Mouse (Mus musculus) gastrocnemius, postnatal 4 days (tissue): Measurements from ENCODE around the gene Zcchc14. TPM values are rescaled to one million over a fixed set of nuclear protein-coding genes. Genes with fewer than 3 reads are reported as not detected.
"Not testable (repeated sequence)": the region's sequence is repeated elsewhere in the genome, so short reads cannot be mapped to it uniquely, and the experiment has no call there.

Experiments
- DNase-seq, 2 experiments: peaks; one replicate each; pipeline ENCODE4 v3.0.0; 2021 to 2022; ENCODE audit warnings: low spot score in 2 of 2, mixed read lengths in 2 of 2
- total RNA-seq, 2 experiments: library from RNA; stranded (reverse); gene quantifications; 2 replicates each; pipeline ENCODE4 v1.2.3; 2021

Zcchc14 gene
- total RNA-seq, 2 experiments from 2014 or later, result 43.9 to 44.6 TPM

DNA sequence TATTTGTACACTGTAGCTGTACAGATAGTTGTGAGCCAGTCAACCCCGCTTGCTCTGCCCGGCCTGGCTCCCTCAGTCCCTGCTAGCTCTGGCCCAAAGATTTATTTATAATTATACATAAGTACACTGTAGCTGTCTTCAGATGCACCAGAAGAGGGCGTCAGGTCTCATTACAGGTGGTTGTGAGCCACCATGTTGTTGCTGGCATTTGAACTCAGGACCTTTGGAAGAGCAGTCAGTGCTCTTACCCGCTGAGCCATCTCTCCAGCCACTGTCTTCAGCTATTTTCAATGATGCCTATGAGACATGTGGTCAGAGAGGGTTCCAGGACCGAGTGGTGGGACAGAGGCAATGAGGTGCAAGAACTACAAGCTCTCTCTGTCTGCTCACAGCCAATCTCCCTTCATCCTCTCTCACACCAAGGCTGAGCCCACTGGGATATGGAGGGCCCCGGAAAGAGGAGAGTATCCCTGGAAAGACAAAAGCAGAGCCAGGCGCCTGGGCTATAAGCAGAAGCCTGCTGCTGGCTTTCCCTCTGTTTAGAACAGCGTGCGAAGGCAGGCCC, 15.3 kb upstream of the Zcchc14 start:
- not testable (repeated sequence) for DNase-seq

DNA sequence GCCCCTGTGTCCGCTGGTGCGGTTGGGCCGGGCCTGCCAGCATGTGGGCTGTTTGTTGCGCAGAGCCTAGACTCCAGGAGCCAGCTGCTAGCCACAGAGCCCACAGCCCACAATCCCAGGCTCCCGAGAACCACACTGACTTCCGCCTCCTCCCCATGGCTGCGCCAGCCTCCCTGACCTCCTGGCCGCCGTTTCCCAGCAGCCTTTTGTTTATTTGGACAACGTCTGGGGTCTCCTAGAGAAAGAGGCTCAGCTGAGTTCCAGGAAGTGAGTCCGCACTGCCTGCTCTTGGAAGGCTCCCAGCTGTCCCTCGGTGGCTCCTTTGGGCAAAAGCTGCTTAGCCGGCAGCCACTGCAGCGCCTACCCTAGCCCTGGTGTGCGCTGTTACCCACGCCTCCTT, 12.6 kb upstream of the Zcchc14 start:
- peak in 1 of 2 experiments; percentile 50 for DNase-seq

DNA sequence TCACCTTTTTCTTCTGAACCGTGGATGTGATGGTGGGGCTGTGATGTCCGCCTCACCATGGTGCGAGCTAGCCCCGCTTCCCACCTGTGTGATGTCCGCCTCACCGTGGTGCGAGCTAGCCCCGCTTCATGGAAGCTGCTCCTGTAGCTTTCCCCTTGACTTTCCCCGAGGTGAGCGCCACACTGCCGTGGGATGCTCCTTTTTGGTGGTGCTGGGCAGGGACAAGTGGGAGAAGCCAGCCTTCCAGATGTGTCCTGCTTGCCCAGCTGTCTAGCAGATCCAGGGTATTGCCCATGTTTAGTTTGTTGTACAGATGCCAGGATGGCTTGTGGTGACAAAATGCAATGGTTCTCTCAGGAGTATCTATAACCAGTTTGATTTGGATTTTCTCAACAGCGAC, 10.4 kb upstream of the Zcchc14 start:
- DNase-seq, result no peak

DNA sequence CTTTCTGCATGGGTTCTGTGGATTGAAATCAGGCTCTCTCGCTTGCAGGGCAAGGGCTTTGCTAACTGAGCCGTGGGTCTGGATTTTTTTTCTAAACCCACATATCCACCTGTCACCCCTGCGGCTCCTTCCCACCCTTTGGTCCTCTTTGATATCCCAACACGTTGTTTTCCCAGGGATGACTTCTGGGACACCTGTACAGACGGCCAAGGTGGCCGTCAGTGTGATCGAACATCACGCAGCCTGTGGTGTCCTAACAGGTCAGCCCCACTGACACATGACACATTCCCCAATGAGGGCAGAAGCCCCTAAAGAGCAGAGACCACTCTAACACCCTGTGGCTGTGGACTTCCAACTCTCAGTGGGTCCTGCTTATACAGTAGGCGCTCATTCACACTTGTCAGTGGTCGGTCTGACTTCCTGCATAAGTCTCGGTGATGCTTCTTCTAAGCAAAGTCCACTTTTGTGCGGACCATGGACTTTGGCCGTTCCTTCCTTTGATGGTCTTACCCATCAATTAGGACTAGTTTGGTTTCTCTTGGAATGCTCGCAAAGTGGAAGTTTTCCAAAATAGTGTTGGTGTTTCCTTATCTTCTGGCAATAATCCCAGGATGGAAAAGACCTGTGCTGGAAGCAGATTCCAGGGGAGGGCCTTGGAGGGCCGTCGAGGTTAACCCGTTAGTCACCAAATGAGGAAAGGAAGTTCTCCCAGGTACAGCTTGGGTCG, 9.1 kb upstream of the Zcchc14 start:
- DNase-seq, result no peak

DNA sequence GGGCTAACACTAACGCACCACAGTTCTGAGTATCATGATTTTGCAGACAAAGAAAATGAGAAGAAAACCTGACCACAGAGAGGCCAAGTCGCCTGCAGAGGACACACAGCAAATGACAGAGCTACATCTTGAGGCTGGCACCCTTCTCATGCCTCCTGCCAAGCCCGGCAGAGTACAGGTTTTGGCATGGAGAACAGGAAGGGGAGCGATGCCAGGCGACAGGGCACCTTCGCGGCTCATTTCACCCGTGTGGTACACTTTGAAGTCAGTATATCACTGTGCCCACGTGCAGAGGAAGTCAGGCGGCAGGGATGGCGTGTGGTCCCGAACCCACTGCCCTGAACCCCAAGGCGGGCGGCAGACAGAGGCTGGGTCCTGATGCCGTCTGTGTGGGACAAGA, 7.9 kb upstream of the Zcchc14 start:
- no peak for DNase-seq

DNA sequence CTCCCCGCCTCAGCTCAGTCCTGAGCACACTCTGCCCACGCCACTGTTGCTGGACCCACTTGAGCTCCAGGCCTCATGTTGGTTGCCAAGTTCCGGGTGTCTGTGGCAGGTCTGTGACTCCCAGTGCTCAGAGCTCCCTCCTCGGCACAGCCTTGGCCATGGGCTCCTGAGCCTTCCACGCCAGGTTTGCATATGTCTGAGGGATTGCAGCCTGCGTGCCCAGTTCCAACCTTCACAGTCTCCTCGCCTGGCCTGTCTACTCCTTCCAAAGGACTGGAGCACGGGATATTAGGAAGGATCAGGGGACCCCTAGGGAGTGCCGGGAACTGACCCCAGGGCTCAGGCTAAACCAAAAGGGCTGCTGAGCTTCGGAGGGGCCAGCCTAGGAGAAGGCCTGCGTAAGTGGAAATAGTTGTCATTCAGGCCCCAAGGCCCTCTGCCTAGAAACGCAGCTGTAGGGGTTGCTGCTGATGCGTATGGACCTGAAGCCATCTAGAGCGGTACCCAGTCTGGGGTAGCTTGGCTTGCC, 2.3 kb upstream of the Zcchc14 start:
- DNase-seq, result no peak

DNA sequence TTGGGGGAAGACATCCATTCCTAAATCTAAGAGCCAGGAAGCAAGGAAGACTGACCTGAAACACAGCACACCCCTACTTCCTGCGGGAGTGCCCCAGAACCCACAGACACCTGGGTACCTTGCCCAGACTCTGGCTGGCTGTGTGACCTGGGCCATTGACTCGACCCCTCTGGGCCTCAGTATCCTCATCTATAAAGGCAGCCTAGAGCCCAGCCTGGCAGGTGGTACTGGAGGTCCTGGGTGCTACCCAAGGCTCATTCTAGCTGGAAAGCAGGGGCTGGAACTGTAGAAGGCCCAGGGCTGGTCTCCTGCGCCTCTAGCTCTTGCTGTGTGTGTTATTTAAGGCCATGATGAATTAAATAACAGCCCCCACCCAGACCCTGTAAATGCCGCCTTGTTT, 1.4 kb upstream of the Zcchc14 start:
- no peak for DNase-seq

DNA sequence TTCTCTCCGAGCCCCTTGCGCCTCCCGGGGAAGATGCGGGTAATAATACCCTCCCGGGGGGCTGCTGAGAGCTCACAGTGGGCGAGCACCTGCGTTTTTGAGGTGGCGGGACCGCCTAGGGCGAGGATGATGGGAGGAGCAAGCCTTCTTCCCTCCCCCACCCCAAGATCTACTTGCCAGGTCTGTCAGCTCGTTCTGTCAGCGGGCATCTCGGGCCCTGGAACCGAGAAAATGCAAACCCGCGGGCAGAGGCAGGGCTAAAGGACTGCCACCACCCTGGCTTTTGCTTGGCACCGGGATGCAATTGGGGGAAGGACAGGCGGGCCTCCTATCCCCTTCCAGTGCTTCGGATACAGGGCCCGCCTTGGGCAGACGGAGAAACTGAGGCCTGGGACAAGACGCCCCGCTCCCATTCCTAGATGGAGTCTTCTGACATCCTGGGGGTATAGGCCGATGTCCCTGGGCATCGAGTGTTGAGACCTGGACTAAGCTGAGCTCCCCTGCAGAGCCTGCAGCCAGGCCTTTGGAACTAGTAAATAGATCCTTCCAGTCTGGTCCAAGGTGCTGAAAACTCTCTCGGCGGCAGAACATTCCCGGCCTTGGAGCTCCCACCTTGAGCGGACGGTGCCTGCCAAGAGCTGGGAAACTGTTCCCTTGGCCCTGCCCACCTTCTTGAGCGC, 779 bp upstream of the Zcchc14 start:
- DNase-seq, result no peak

DNA sequence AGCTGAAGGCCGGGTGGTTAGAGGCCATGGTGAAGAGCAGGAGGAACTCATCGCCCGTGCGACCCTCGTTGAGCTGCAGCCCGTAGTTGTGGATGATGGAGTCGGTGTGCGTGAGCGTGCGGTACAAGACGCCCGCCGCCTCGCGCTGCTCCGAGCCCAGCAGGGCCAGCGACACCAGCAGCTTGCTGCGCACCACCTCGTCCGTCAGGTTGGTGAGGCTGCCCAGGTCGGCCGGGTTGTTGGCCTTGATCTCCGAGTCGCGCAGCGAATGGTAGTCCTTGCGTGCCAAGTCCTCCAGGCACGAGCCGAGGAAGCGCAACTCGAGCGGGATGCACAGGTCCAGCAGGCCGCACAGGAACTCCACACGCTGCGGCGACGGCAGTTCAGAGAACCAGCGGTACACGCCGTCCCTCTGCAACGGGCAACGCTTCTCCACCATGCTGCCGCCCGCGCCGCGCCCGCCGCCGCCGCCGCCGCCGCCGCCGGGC, 783 bp downstream of the Zcchc14 start:
- DNase-seq, result peak in 1 of 2 experiments; percentile 57

DNA sequence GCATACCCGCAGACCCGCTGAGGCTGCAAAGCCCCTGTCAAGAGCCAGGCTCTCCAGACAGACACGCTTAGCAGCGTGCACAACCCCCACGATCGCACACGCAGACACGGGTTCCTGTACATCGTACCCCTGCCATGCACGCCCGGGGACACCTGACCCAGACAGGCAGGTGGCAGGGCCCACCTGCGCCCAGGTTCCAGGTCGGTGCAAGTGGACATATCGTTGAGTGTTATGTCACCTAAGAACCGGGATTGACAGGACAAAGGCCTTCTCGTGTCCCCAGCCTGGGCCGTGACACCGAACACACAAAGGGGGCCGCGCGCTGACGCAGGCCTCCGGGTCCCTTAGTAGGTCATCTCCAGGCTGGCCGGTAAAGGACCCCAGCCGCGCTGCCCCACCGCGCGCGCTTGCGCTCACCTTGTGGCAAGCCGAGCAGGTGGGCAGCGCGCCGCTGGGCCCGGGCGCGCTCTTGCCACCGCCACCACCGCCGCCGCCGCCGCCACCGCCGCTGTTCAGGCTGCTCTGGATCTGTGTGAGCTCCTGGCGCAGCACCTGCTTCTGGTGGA, 1.3 kb downstream of the Zcchc14 start:
- DNase-seq, result no peak

DNA sequence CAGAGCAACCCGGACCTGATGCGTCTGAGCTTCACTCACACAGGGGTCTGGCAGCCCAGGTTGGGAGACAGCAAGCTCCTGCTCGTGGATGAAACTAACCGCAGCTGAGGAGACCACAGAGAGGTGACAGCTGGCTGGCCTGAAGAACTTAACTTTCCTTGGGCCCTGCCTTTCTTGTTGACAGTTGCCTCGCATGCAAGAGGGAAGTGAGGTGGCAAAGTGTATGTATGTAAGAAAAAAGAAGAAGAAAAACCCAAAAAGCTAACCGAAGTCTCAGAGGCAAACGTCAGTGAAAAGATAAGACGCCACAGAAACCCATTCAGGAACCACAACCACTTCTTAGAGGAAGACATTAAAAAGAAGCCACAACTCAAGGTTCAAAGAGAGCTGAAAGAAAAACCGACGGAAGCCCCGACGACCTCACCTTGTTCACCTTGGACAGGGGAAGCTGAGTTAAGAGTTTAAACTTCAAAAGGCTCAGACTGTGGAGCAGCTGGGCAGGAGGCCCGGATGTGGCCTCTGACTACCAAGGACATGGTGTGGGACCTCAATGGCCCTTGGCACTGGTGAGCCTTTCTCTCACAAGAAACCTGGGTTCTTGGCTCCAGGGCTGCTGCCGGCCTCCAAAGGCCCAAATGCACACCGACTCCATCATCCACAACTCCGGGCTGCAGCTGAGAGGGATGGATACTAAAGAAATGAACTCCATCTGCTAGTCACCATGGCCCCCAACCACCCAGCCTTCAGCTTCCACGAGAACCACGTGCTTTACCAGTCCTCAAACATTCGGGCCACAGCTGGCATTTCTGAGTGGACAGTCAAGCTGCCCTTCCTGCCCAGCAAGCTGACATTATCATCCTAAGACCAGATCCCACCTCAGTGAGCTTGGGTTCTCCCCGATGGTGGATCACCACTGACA, 2.1 kb downstream of the Zcchc14 start:
- DNase-seq, result no peak

DNA sequence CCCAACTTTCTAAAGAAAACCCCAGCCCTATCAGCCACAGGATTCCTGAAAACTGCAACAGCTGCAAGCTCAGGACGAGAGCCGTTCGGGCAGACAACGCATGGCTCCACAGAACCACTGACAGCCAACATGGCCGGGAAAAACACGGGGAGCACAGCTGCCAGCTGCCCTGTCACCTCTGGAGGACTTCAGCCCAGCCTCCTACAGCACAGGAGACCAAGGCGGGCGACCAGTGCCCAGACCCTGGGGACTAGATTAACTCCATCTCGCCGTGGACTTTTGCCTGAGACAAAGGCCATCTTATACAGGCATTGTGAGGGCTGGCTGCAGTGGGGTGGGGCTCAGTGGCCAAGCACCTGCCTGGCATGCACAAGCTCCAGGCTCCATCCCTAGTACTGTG, 2.8 kb downstream of the Zcchc14 start:
- no peak for DNase-seq

DNA sequence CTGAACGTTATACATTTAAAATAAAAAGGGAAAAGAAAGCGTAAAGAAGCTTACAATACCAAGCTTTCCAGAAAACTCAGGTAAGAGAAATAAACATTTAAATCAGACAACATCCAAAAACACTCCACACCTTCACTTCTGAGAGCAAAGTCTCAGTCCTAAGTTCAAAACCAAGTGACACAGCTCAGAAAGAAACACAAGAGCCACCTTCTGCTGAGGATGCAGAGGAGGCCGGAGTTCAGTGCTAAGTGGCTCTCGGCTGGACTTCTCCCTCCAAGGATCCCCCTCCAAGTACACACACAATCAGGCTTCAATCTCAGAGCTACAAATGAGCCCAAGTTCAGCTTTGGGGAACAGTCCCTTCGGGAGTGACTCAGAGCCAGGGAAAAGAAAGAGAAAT, 3.3 kb downstream of the Zcchc14 start:
- no peak for DNase-seq

DNA sequence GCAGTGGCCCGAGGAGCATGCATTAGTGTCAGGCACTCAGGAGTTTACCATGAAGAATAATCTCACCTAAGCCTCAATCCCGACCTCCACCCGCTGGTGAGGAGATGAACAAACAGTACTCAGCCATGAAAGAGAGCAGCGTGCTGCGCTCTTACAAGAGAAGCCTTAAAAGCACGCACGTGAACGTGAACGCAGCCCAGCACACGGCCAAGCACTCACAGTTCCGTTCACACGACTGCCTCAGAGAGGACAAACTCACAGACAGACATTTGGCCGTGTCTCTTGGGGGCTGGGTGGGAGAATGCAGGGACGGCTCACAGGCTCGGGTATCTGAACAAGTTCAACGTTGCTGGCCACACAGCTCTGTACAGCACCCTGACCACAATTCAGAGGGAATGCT, 4.2 kb downstream of the Zcchc14 start:
- no peak for DNase-seq

DNA sequence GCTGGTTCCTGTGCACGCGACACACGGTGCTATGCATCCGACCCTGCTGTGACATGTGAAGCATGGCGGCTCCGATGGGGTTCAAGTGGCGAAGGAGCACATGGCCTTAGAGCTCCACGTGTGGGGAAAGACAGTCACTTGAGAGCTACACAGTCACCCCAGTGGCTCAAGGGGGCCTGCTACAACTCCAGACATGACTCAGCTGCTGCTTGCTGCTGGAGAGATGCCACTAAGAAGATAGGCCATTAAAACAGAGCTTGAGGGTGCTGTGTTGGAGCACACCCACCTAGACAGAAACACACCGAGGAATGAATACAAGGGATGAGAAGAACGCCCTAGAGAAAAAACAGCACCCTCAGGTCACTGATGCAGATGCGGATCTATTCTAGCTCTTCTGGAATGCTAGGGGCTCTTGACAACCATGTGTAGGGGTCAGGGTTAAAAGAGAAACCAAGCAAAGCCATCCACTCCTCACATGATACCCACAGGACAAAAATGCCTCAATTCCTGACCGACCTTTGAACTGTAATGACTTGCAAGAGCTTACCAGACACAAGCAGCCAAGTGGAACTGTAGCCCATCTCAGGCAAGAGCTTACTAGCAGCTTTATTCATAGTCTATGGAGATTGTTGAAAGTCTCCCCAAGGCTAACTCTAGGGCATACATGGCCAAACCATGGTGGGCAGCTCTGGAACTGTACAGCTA, 5.0 kb downstream of the Zcchc14 start:
- no peak for DNase-seq

DNA sequence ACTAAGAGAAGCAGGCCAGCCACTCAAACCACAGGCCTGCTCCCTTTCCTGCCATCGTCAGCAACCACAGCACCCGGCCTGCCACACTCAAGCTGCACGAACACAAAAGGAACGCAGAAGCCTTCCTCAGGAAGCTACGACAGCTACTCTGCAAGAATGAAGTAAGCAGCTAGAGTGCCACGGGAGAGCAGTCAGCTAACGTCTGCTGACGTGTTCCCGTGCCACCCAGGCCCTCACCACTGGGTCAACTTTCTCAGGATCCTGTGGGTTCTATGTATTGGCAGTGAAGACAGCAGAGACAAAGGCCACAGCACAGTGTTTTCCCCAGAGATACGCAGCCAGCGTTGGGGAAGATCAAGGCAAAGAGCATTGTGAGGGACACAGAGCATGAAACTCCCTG, 9.3 kb downstream of the Zcchc14 start:
- DNase-seq, result no peak

DNA sequence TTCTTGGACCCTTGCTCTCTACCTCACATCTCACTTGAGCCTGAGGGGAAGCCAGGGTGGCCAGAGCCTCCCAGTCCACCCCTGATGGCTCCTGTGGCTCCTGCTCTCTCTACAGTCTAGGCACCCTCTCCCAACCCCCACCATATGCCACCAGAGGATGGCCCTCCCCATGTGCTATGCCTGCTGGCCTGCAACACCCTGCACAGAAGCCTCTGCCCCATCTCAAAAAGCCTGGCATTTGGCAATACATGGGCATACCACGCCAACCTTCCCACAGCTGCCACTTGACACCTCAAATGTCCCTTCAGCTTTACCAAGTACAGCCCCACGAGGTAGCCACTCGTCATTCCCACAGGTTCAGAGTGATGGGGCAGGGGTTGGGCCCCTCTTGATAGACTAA, 9.9 kb downstream of the Zcchc14 start:
- no peak for DNase-seq

DNA sequence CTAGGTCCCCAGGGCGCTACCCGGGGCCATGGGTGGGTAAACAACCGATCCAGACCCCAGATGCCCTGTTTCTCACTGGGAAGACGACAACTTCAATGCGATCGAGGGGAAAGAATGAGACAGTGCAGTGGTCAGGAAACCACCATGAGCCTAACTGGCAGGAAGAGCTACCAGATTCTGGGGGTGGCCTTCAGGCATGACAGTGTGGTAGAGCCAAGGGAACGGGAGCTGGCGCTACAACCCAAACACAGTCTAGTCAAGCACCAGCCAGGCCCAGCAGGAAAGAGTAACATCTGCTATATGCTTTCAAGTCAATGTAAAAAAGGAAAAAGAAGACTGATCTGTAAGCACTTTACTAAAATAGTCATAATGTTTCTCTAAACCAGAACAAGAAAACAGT, 16.5 kb downstream of the Zcchc14 start:
- DNase-seq, result no peak

DNA sequence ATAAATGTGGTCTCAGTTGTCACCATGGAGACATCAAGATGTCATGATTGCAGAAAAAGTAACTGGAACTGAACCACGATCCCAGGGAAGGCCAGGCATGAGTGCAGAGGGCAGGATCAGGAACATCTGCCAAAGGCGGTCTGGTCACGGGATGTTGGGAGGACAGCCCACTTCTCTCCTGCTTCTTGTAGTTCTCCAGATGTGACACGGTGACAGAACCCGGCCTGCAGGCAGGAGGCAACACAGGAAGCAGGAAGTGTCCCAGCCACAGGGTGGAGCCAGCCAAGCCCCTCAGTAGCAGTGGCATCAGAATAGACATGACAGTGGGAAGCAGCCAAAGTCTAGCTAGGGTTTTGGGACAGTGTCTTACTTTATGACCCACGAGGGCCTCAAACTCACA, 17.2 kb downstream of the Zcchc14 start:
- DNase-seq, result no peak

DNA sequence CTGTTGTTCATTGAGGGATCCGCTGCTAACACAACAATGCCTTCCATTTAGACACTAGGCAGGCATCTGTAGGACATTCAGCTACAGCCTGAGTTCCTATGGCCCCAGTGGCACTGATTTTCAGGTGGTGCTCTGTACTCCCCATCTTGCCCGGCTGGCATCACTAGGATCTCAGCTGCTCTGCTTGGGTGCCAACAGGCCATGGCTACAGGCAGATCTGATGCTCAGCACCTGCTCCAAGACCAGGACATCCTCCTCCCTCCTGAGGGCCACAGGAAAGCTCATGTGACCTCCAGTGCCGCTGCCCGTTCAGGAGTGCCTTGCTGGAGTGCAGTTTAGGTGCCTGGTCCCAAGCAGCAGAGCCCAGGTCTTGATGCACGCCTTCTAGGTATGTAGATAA, 20.3 kb downstream of the Zcchc14 start:
- DNase-seq, result no peak
